Mouse (Mus musculus): ENCODE data around the gene Cacna1e. TPM values are rescaled to one million over a fixed set of nuclear protein-coding genes. Genes with fewer than 3 reads are reported as not detected.
A peak's percentile ranks its signal among the peaks of the same experiment; 100 is the strongest.

The Cacna1e gene
- total and polyA plus RNA-seq, 3 experiments, result 0.60 to 8.5 (median 2.5) TPM

DNA sequence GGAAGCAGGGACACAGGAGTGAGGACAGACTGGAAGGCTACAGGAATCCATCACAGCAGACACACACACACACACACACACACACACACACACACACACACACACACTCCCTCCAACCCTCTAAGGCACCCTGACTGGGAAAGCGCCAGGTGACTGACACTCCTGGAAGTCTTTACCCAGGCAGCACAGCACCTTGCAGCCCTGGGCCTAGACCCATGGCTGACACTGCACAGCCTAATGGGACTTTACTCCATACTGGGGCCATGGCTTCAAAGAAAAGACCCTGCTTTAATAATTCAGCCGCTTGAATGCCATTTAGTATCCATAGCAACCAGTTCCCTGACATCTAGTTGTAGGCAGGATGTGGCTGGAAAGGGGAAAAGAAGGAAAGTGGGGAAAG lies 2.3 kb upstream of the Cacna1e start:
- TF ChIP-seq RCOR1 (conservative IDR thresholded peaks at IDR 0.05; ENCODE audit: low read depth, low read length) (no peak), MXI1 (IDR thresholded peaks at IDR 0.05; ENCODE audit: low read depth, low read length) (no peak), GABPA (IDR thresholded peaks at IDR 0.05; ENCODE audit: insufficient replicate concordance, low read depth, low read length) (no peak), ETS1 (conservative IDR thresholded peaks at IDR 0.05; ENCODE audit: low read depth, low read length) (no peak), CTCF (conservative IDR thresholded peaks at IDR 0.05 in 1 of 2, IDR thresholded peaks at IDR 0.05 in 1 of 2; ENCODE audit: low read depth in 2 of 2, low read length in 2 of 2) (no peak), MYC (IDR thresholded peaks at IDR 0.05; ENCODE audit: low read depth, low read length) (no peak), SIN3A (IDR thresholded peaks at IDR 0.05; ENCODE audit: low read length) (no peak), CHD1 (IDR thresholded peaks at IDR 0.05; ENCODE audit: low read depth, low read length) (no peak), MAZ (IDR thresholded peaks at IDR 0.05; ENCODE audit: low read depth, low read length) (no peak), USF2 (conservative IDR thresholded peaks at IDR 0.05; ENCODE audit: low read depth, low read length) (no peak), ZMIZ1 (IDR thresholded peaks at IDR 0.05; ENCODE audit: low read depth, low read length) (no peak), IRF4 (IDR thresholded peaks at IDR 0.05; ENCODE audit: low read depth, low read length) (no peak), CHD2 (IDR thresholded peaks at IDR 0.05; ENCODE audit: low read length) (no peak), ZNF384 (IDR thresholded peaks at IDR 0.05; ENCODE audit: low read depth, low read length) (no peak), TCF12 (IDR thresholded peaks at IDR 0.05; ENCODE audit: low read depth, low read length) (no peak), JUND (conservative IDR thresholded peaks at IDR 0.05; ENCODE audit: low read depth, low read length) (no peak)
- Histone ChIP-seq H3K4me1 (ENCODE audit: control insufficient read depth in 1 of 2, insufficient read depth in 2 of 2) (peaks cover 0 to 11% of the 10 kb centered on the region in 2 experiments; a peak in 2 of 4 replicates), H3K9me3 (replicated peaks; ENCODE audit: low read length) (no peaks in the 10 kb centered on the region), H3K4me3 (replicated peaks in 1 of 3; ENCODE audit: low read depth in 2 of 3, low read length in 2 of 3, poor library complexity in 1 of 3) (no peak overlapping the region), H3K27ac (ENCODE audit: insufficient read depth, low read depth) (no peak overlapping the region), H3K36me3 (replicated peaks in 1 of 2; ENCODE audit: control insufficient read depth in 1 of 2, insufficient read depth in 1 of 2, low read length in 1 of 2) (no peaks in the 10 kb centered on the region), H3K4me2 (ENCODE audit: insufficient read depth, low read depth, poor library complexity, severe bottlenecking) (no peak overlapping the region), H3K27me3 (replicated peaks) (no peaks in the 10 kb centered on the region), H3K79me2 (replicated peaks; ENCODE audit: control insufficient read depth, extremely low read depth, insufficient read depth, poor library complexity, severe bottlenecking) (peaks cover 23% of the 10 kb centered on the region), H3K9ac (ENCODE audit: insufficient read depth, low read depth) (no peak overlapping the region)
- no peak for DNase-seq (ENCODE audit: extremely low read depth)
- dilution Hi-C loops (cut with MboI; ENCODE audit: extremely low pct_ligation_motif_present, extremely low pct_unique_long_range_greater_than_20kb, low sequenced_read_pairs) (no loop called here), in situ Hi-C loops (cut with MboI; ENCODE audit: low pct_ligation_motif_present, low pct_unique_long_range_greater_than_20kb, low sequenced_read_pairs) (loop anchor here (10.0 kb wide), 3 partner anchors 102 to 602 kb away; no protein-coding TSS in a partner anchor)

- Histone ChIP-seq H3K4me2 (ENCODE audit: insufficient read depth, low read depth, poor library complexity, severe bottlenecking) (peak overlapping the region; percentile 90), H3K9ac (ENCODE audit: insufficient read depth, low read depth) (0 out of 2 replicates have a peak overlapping the region, but pooled peaks have one; percentile 82), H3K27ac (ENCODE audit: insufficient read depth, low read depth) (no peak overlapping the region; the same call in 1 of the 2 replicates), H3K79me2 (replicated peaks; ENCODE audit: control insufficient read depth, extremely low read depth, insufficient read depth, poor library complexity, severe bottlenecking) (peaks cover 27% of the 10 kb centered on the region), H3K36me3 (replicated peaks in 1 of 2; ENCODE audit: control insufficient read depth in 1 of 2, insufficient read depth in 1 of 2, low read length in 1 of 2) (peaks cover 0 to 2% of the 10 kb centered on the region in 2 experiments), H3K9me3 (replicated peaks; ENCODE audit: low read length) (no peaks in the 10 kb centered on the region), H3K27me3 (replicated peaks) (no peaks in the 10 kb centered on the region), H3K4me1 (ENCODE audit: control insufficient read depth in 1 of 2, insufficient read depth in 2 of 2) (peaks cover 4 to 11% of the 10 kb centered on the region in 2 experiments), H3K4me3 (replicated peaks in 1 of 3; ENCODE audit: low read depth in 2 of 3, low read length in 2 of 3, poor library complexity in 1 of 3) (no peak overlapping the region)
- in situ Hi-C loops (cut with MboI; ENCODE audit: low pct_ligation_motif_present, low pct_unique_long_range_greater_than_20kb, low sequenced_read_pairs) (loop anchor here (10.0 kb wide), 3 partner anchors 100 to 600 kb away; no protein-coding TSS in a partner anchor), dilution Hi-C loops (cut with MboI; ENCODE audit: extremely low pct_ligation_motif_present, extremely low pct_unique_long_range_greater_than_20kb, low sequenced_read_pairs) (no loop called here)
- DNase-seq (ENCODE audit: extremely low read depth), result peak; percentile 24
- no peak for TF ChIP-seq KAT2A (IDR thresholded peaks at IDR 0.05; ENCODE audit: insufficient replicate concordance, low read length)
- TF ChIP-seq JUN (IDR thresholded peaks at IDR 0.05; ENCODE audit: insufficient read depth, low read depth, low read length), result no peak
- TF ChIP-seq ZKSCAN1 (IDR thresholded peaks at IDR 0.05; ENCODE audit: borderline replicate concordance, low read depth, low read length), result no peak
- no peak for TF ChIP-seq USF2 (conservative IDR thresholded peaks at IDR 0.05; ENCODE audit: low read depth, low read length)
- no peak for TF ChIP-seq RCOR1 (conservative IDR thresholded peaks at IDR 0.05; ENCODE audit: low read depth, low read length)
- no peak for TF ChIP-seq MAX (IDR thresholded peaks at IDR 0.05; ENCODE audit: low read length)
- peak; percentile 86 for TF ChIP-seq RAD21 (IDR thresholded peaks at IDR 0.05; ENCODE audit: low read depth, low read length)
- TF ChIP-seq CHD2 (IDR thresholded peaks at IDR 0.05; ENCODE audit: low read length), result no peak
- no peak for TF ChIP-seq USF1 (IDR thresholded peaks at IDR 0.05; ENCODE audit: low read depth, low read length)
- no peak for TF ChIP-seq UBTF (IDR thresholded peaks at IDR 0.05; ENCODE audit: low read depth, low read length)
- TF ChIP-seq ZMIZ1 (IDR thresholded peaks at IDR 0.05; ENCODE audit: low read depth, low read length), result no peak
- no peak for TF ChIP-seq NELFE (IDR thresholded peaks at IDR 0.05; ENCODE audit: low read depth, low read length)
- no peak for TF ChIP-seq JUND (conservative IDR thresholded peaks at IDR 0.05; ENCODE audit: low read depth, low read length)
- peak; percentile 89 for TF ChIP-seq SMC3 (IDR thresholded peaks at IDR 0.05; ENCODE audit: low read depth, low read length)
- no peak for TF ChIP-seq MYC (IDR thresholded peaks at IDR 0.05; ENCODE audit: low read depth, low read length)
- no peak for TF ChIP-seq BHLHE40 (IDR thresholded peaks at IDR 0.05; ENCODE audit: low read depth, low read length)
- TF ChIP-seq EP300 (IDR thresholded peaks at IDR 0.05; ENCODE audit: low read length), result no peak
- TF ChIP-seq ZNF384 (IDR thresholded peaks at IDR 0.05; ENCODE audit: low read depth, low read length), result no peak
- peak; percentile 29; the same call in 1 of the 2 replicates for TF ChIP-seq IRF4 (IDR thresholded peaks at IDR 0.05; ENCODE audit: low read depth, low read length)
- no peak for TF ChIP-seq HCFC1 (IDR thresholded peaks at IDR 0.05; ENCODE audit: low read depth, low read length)
- TF ChIP-seq GABPA (IDR thresholded peaks at IDR 0.05; ENCODE audit: insufficient replicate concordance, low read depth, low read length), result no peak
- no peak for TF ChIP-seq TBP (conservative IDR thresholded peaks at IDR 0.05; ENCODE audit: low read depth, low read length)
- no peak for TF ChIP-seq MAFK (IDR thresholded peaks at IDR 0.05; ENCODE audit: insufficient replicate concordance, low read length)
- TF ChIP-seq ZC3H11A (IDR thresholded peaks at IDR 0.05; ENCODE audit: low read depth, low read length), result peak; percentile 71
- no peak for TF ChIP-seq NRF1 (IDR thresholded peaks at IDR 0.05; ENCODE audit: low read depth, low read length)
These were observed 877 bp upstream of the Cacna1e start for GRCm38 (mm10) chr1:154885207-154885548.
